Mouse (Mus musculus): ENCODE data around the gene Gpr1.

DNA sequence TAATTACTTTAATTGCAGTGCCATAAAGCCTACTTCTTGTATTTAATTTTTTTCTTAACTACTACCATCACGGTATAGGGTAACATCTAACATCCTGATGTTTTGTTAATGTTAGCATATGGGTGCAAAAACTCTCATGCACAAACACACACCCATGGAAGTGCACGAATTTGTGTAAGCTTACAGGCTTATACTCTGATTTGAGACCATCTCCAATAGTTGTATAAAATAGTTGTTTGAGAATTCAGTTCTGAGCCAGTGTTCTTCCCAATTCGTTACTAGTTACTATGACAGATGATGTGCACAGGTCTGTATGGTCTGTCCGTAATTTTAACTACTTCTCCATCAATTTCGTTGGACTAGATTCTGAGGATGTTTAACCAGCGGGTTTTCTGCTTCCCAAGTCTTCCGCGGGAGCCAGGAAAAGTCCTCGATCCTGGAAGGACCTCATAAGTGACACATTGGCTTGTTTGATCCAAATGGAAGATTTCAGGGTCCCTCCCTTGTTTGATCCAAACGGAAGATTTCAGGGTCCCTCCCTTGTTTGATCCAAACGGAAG lies 45.0 kb upstream of the Gpr1 start:
- TF ChIP-seq ZC3H11A (IDR thresholded peaks at IDR 0.05; ENCODE audit: low read depth, low read length) = no peak
- no peak for TF ChIP-seq TBP (conservative IDR thresholded peaks at IDR 0.05; ENCODE audit: low read depth, low read length)

Measured in CH12.LX (cell line).